Mouse (Mus musculus): Measurements from ENCODE around the gene Eed. TPM values are rescaled to one million over a fixed set of nuclear protein-coding genes. Genes with fewer than 3 reads are reported as not detected.
"Not testable (repeated sequence)": the region's sequence is repeated elsewhere in the genome, so short reads cannot be mapped to it uniquely, and the experiment has no call there.

Gene Eed
- polyA plus RNA-seq, 1 experiment from 2014 or later, result 66.0 TPM

DNA sequence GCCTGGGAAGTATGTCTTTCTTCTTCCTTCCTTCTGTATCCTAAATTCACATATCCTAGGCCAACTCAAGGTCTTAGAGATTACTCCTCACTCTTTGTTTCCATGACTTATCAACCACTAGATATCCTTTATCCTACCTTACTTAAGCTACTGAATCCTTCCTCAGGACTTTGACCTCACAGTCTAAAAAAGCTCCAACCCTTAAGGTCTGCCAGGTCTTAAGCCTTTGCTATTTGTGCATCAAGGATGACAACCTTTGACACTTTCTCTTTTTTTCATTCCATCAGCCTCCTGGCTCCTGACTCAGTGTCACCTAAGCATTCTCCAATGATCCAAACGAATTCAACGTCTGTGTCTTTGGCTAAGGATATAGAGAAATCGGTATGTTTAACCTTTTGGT, 24.0 kb upstream of the Eed start:
- no peak overlapping the region for H3K4me2 ChIP-seq (replicated peaks)
- no peaks in the 10 kb centered on the region for H3K4me1 ChIP-seq
- no peaks in the 10 kb centered on the region for H3K36me3 ChIP-seq
- no peaks in the 10 kb centered on the region for H3K9me3 ChIP-seq
- 97% methylated on average over 3 of the region's 3 CpGs for WGBS
- H3K9ac ChIP-seq, result no peak overlapping the region
- no peaks in the 10 kb centered on the region for H3K27me3 ChIP-seq (replicated peaks)
- H3K4me3 ChIP-seq, result no peak overlapping the region
- no peak overlapping the region for H3K27ac ChIP-seq
- no peak for ATAC-seq (ENCODE audit: low FRiP score, low read depth)

DNA sequence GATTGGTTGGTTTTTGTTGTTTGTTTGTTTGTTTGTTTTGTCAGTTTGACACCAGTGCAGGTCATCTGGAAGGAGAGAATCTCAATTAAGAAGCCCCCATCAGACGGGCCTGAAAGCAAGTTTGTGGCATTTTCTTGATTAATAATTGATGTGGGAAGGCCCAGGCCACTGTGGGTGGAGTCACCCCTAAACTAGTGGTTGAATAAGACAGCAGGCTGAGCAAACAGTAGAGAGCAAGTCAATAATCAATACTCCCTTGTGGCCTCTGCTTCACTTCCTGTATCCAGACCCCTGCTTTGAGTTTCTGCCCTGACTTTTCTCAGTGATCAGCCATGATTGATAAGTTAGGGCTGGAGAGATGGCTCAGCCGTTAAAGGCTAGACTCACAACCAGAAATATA, 21.6 kb upstream of the Eed start:
- Histone ChIP-seq H3K4me1 (no peaks in the 10 kb centered on the region; the same call in 1 of the 2 replicates), H3K4me3 (no peak overlapping the region), H3K4me2 (replicated peaks) (no peak overlapping the region), H3K9ac (no peak overlapping the region), H3K27me3 (replicated peaks) (no peaks in the 10 kb centered on the region), H3K9me3 (no peaks in the 10 kb centered on the region), H3K27ac (no peak overlapping the region), H3K36me3 (no peaks in the 10 kb centered on the region)
- 73% methylated on average over 2 of the region's 2 CpGs for WGBS
- no peak for ATAC-seq (ENCODE audit: low FRiP score, low read depth)

DNA sequence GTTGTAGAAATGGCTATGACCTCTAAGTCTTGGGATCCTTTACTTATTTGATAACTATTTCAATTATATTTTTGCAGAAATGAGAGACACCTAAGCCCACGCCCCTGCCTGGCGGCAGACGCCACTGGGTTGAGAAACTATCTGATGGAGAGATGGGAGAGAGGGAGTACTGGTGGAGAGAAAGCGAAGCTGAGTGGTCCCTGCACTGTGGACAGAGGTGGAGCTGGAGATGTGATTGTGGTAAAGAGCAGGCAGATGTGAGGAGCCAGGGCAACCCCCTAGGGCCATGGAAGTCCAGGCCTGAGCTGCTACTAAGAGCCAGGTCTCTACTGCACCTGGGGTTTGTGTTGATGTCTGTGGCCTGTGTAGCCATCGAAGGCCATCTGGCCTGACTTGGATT, 18.7 kb upstream of the Eed start:
- no peaks in the 10 kb centered on the region for H3K36me3 ChIP-seq
- H3K9ac ChIP-seq, result no peak overlapping the region
- no peak overlapping the region for H3K4me2 ChIP-seq (replicated peaks)
- H3K4me3 ChIP-seq, result no peak overlapping the region
- 96% methylated on average over 5 of the region's 5 CpGs for WGBS
- H3K27ac ChIP-seq, result no peak overlapping the region
- no peak for ATAC-seq (ENCODE audit: low FRiP score, low read depth)
- H3K27me3 ChIP-seq (replicated peaks), result no peaks in the 10 kb centered on the region
- H3K4me1 ChIP-seq, result no peaks in the 10 kb centered on the region; the same call in 1 of the 2 replicates
- no peaks in the 10 kb centered on the region for H3K9me3 ChIP-seq

DNA sequence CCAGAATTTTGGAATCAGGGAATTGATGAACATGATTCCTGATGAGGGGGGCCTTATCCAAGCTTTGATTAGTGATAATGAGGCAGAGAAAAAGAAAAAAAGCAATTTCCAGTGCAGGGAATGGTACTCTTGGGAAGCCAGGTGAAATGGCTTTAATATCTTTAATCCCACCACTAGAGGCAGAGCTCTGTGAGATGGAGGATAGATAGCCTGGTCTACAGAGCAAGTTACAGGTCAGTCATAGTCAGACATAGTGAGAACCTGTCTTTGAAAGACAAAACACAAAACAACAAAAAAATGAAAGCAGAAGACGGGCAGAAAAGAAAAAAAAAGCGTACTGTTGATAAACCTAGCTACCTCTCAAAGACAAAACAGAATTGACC, 17.8 kb upstream of the Eed start:
- 0 out of 2 replicates have a peak overlapping the region, but pooled peaks have one; percentile 31 for H3K4me2 ChIP-seq (replicated peaks)
- ATAC-seq (ENCODE audit: low FRiP score, low read depth), result peak; percentile 76
- no peaks in the 10 kb centered on the region; the same call in 1 of the 2 replicates for H3K4me1 ChIP-seq
- WGBS, result 78% methylated on average over 2 of the region's 2 CpGs
- no peak overlapping the region for H3K27ac ChIP-seq
- no peaks in the 10 kb centered on the region for H3K36me3 ChIP-seq
- no peak overlapping the region for H3K9ac ChIP-seq
- no peaks in the 10 kb centered on the region for H3K9me3 ChIP-seq
- H3K27me3 ChIP-seq (replicated peaks), result no peaks in the 10 kb centered on the region
- no peak overlapping the region for H3K4me3 ChIP-seq

DNA sequence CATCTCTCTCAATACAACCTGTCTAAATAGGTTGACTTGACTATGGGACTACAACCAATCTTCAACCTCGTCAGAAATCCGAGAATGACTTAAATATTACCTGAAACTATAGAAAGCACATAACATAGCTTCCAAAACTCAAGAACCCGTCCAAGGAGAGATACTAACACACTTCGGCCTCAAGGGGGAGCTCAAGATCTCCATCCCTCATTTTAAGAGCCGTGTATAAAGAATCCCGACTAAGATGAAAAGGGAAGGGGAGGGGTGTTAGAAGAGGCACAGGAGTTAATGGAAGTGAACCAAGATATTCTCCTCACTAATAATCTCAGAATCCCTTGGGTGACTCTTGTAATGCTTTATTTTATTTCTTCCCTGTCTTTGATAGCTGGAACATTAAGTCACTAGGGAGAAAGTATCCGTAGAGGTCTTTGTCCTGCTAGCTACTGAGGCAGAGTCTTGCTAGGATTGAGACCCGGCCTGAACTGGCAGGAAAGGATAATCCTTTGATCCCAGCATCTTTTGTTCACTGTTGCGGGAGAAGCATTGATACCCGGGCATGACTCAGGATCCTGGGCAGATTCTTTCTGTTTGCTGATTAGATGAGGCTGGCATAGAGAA, 17.3 kb upstream of the Eed start:
- Histone ChIP-seq H3K27me3 (replicated peaks) (no peaks in the 10 kb centered on the region), H3K36me3 (no peaks in the 10 kb centered on the region), H3K9me3 (no peaks in the 10 kb centered on the region), H3K4me1 (no peaks in the 10 kb centered on the region; the same call in 1 of the 2 replicates), H3K4me2 (replicated peaks) (peak overlapping the region; percentile 31), H3K9ac (no peak overlapping the region), H3K4me3 (no peak overlapping the region), H3K27ac (no peak overlapping the region)
- WGBS, result 17% methylated on average over 10 of the region's 10 CpGs
- ATAC-seq (ENCODE audit: low FRiP score, low read depth), result peak; percentile 79

DNA sequence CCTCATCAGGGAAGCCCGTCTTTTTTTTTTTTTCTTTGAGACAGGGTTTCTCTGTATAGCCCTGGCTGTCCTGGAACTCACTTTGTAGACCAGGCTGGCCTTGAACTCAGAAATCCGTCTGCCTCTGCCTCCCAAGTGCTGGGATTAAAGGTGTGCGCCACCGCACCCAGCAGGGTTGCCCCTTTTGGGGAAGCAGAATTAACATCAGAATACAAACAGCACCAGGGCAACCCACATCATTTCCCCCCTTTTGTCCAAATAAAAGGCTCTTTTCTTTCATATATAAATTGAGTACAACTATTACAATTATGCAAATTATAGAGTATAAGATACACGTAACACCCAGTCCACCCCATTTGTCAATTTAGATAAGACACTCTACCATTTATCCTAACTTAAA, 16.7 kb upstream of the Eed start:
- H3K9me3 ChIP-seq; H3K4me1 ChIP-seq; H3K4me2 ChIP-seq (replicated peaks); H3K9ac ChIP-seq; H3K27ac ChIP-seq; H3K36me3 ChIP-seq; H3K27me3 ChIP-seq (replicated peaks); H3K4me3 ChIP-seq: not testable (repeated sequence)
- 0 out of 2 replicates have a peak, but pooled peaks have one; percentile 10 for ATAC-seq (ENCODE audit: low FRiP score, low read depth)
- WGBS, result 27% methylated on average over 5 of the region's 5 CpGs

DNA sequence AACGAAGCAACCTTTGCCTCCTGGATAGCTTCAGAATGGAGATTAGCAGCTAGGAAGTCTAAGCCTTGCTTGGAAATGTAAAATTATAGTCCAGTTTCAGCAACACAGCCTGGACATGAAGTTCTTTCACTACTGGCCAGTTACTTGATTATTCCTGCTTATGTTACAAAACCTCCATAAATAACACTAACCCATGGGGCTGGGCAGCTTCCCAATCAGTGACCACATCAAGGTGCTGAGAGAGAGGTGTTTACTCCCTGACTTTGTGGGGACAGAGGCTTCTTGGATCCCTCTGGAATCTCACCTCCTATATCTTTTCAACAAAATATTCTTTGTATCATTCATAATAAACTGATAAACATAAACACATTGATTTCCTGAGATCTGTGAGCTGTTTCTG, 12.3 kb upstream of the Eed start:
- 94% methylated on average over 1 of the region's 1 CpGs for WGBS
- no peak overlapping the region for H3K4me2 ChIP-seq (replicated peaks)
- no peak overlapping the region for H3K27ac ChIP-seq
- no peaks in the 10 kb centered on the region for H3K36me3 ChIP-seq
- ATAC-seq (ENCODE audit: low FRiP score, low read depth), result no peak
- no peaks in the 10 kb centered on the region for H3K27me3 ChIP-seq (replicated peaks)
- H3K9ac ChIP-seq, result no peak overlapping the region
- no peak overlapping the region for H3K4me3 ChIP-seq
- H3K4me1 ChIP-seq, result no peaks in the 10 kb centered on the region
- H3K9me3 ChIP-seq, result no peaks in the 10 kb centered on the region

DNA sequence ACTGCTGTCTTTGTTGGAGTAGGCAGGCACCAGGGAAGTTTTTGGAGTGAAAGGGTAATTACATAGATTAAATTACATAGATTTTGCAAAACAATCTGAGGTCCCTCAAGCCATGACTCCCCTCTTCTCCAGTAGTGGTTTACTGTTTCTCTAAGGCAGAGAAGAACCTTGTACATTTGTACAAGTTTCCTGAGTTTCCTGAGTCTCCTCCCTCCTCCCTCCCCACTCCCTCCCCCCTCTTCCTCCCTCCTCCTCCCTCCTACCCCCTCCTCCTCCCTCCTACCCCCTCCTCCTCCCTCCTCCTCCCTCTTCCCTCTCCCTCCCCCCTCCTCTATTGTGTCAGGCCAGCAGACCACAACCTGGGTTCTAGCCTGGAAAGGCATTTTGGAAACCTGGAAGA, 3.6 kb upstream of the Eed start:
- Histone ChIP-seq H3K36me3 (no peaks in the 10 kb centered on the region), H3K27ac (no peak overlapping the region), H3K4me2 (replicated peaks) (no peak overlapping the region), H3K9ac (no peak overlapping the region), H3K9me3 (no peaks in the 10 kb centered on the region), H3K27me3 (replicated peaks) (no peaks in the 10 kb centered on the region), H3K4me3 (no peak overlapping the region), H3K4me1 (peaks cover 7% of the 10 kb centered on the region; the same call in 1 of the 2 replicates)
- ATAC-seq (ENCODE audit: low FRiP score, low read depth), result no peak

DNA sequence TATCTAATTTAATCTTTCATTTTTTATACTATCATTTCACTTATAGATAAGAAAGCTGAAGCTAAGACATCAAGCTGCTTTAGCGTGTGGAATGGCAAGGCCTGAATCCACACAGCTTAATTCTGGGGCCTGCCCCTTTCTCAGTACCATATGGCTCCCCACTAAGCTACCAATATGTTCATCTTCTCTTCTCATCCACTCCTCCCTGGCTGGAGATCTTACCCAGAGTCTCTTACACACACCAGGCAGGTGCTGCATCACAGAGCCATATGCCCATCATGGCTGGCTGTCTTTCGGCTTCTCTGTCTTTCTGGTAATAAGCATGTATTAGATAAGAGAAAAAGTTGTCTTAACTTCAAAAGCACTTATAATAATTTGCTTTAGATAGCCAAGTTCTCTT, 2.7 kb upstream of the Eed start:
- H3K27ac ChIP-seq, result no peak overlapping the region
- H3K27me3 ChIP-seq (replicated peaks), result no peaks in the 10 kb centered on the region
- ATAC-seq (ENCODE audit: low FRiP score, low read depth), result no peak
- H3K4me2 ChIP-seq (replicated peaks), result no peak overlapping the region
- H3K9me3 ChIP-seq, result no peaks in the 10 kb centered on the region
- WGBS, result 91% methylated on average over 2 of the region's 2 CpGs
- H3K9ac ChIP-seq, result no peak overlapping the region
- H3K36me3 ChIP-seq, result no peaks in the 10 kb centered on the region
- H3K4me3 ChIP-seq, result no peak overlapping the region
- H3K4me1 ChIP-seq, result peaks cover 12% of the 10 kb centered on the region

DNA sequence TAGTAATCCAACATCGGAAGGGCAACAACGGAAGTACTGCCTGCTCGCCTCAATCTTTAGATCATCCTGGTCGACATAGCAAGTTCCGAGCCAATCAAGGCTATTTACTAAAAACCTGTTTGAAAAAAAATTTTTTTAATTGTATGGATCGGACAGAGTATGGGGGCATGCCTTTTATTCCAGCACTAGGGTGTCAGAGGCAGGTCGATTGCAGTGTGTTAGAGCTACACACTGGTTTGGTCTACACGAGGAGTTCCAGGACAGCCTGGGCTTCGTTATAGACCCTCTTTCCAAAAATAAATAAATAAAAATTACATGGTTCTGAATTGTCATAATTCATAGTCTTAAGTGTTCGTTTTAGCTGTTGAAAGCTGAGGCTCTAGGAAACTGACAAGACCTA, 774 bp upstream of the Eed start:
- WGBS, result 17% methylated on average over 10 of the region's 10 CpGs
- H3K4me1 ChIP-seq, result peaks cover 12% of the 10 kb centered on the region
- no peaks in the 10 kb centered on the region for H3K9me3 ChIP-seq
- peak; percentile 19; the same call in 1 of the 2 replicates for ATAC-seq (ENCODE audit: low FRiP score, low read depth)
- H3K27me3 ChIP-seq (replicated peaks), result no peaks in the 10 kb centered on the region
- no peaks in the 10 kb centered on the region for H3K36me3 ChIP-seq
- peak overlapping the region; percentile 76 for H3K4me2 ChIP-seq (replicated peaks)
- H3K9ac ChIP-seq, result peak overlapping the region; percentile 79
- no peak overlapping the region for H3K27ac ChIP-seq
- peak overlapping the region; percentile 76 for H3K4me3 ChIP-seq

DNA sequence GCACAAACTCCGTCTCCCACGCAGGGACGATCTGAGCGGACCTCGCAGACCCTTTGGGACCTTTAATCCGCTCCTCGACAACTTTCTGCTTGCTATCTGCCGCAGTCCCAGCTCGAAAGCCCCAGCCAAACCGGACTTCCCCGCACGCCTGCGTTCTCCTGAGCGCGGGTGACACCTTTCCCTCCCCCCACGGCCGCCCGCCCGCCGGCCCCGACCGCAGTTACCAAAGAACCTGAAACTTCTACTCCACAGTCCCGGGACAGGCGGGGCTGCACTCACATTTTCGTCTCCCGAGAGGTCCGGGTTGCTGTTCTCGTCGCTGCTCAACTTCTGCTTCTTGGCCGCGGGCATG, 674 bp downstream of the Eed start:
- no peak for ATAC-seq (ENCODE audit: low FRiP score, low read depth)
- Histone ChIP-seq H3K4me3 (peak overlapping the region; percentile 76), H3K27me3 (replicated peaks) (no peaks in the 10 kb centered on the region), H3K27ac (peak overlapping the region; percentile 98), H3K4me1 (peaks cover 12% of the 10 kb centered on the region), H3K4me2 (replicated peaks) (peak overlapping the region; percentile 76), H3K9me3 (no peaks in the 10 kb centered on the region), H3K36me3 (peaks cover 11% of the 10 kb centered on the region), H3K9ac (peak overlapping the region; percentile 79)
- WGBS, result under 1% methylated on average over 31 of the region's 31 CpGs

DNA sequence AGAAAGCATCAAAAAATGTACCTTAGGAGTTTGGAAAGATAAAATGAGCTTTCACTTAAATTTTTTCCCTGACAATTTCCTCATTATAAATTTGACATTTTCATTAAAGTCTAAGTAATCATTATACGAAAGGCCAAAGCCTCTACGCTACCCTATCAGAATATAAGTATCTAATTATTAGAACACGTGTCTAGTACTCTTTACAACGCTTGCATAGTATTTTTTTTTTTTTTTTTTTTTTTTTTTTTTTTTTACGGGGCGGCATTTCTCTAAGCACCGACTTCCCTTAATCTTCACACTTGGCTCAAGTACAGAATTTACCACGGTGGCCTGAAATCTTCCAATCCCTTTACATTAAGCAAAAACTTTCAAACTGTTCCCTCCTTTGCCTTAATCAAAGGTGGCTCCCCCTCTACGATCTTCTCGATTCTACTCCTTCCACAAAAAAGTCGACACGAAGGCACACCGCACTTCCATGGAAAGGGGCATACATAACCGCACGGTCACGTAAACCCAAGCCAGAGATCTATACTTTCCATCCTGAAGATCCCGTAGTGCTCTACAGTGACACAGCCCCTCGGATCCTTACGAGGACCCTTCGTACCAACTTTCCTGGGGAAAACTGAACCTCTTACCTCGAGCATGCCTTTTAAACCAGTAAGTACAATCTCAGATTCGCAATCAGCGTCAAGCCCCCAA, 1.2 kb downstream of the Eed start:
- 4% methylated on average over 23 of the region's 23 CpGs for WGBS
- Histone ChIP-seq H3K4me2 (replicated peaks) (peak overlapping the region; percentile 76), H3K4me3 (peak overlapping the region; percentile 76), H3K9ac (peak overlapping the region; percentile 79), H3K36me3 (peaks cover 14% of the 10 kb centered on the region), H3K9me3 (no peaks in the 10 kb centered on the region), H3K27me3 (replicated peaks) (no peaks in the 10 kb centered on the region), H3K4me1 (peaks cover 12% of the 10 kb centered on the region), H3K27ac (no peak overlapping the region)
- ATAC-seq (ENCODE audit: low FRiP score, low read depth), result peak; percentile 4; the same call in 1 of the 2 replicates

DNA sequence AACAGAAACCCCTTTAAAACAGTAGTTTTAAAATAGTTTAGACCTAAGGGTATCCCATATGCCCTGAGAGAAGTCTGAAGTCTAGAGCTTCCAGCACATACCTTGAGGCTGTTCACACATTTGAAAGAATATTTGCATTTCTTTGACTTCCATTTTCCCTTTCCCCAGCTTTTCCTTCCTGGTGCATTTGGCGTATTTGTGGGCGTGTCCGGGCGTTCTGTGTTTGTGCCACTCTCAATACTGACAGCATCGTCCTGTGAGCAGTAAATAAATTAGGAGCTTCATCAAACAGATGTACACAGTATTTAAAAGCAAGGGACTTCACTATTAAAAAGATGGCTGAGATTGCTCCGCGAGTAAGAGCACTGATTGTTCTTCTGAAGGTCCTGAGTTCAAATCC, 4.0 kb downstream of the Eed start:
- H3K4me1 ChIP-seq, result peaks cover 9% of the 10 kb centered on the region
- no peak overlapping the region for H3K9ac ChIP-seq
- 95% methylated on average over 7 of the region's 7 CpGs for WGBS
- H3K9me3 ChIP-seq, result no peaks in the 10 kb centered on the region
- no peak overlapping the region for H3K4me3 ChIP-seq
- no peak for ATAC-seq (ENCODE audit: low FRiP score, low read depth)
- H3K36me3 ChIP-seq, result peaks cover 35% of the 10 kb centered on the region
- no peak overlapping the region for H3K27ac ChIP-seq
- no peaks in the 10 kb centered on the region for H3K27me3 ChIP-seq (replicated peaks)
- no peak overlapping the region for H3K4me2 ChIP-seq (replicated peaks)
